Mouse (Mus musculus) common myeloid progenitor, adult 5-6 weeks (primary cell): ENCODE data around the gene Ptprt. TPM values are rescaled to one million over a fixed set of nuclear protein-coding genes. Genes with fewer than 3 reads are reported as not detected.

Source experiments
- ATAC-seq: replicated peaks from 2 replicates; pipeline ENCODE4 v1.8.0; 2016; ENCODE audit warnings: low read depth, mild to moderate bottlenecking, moderate TSS enrichment, inconsistent platforms; ENCODE audit not compliant: poor library complexity, severe bottlenecking
- total RNA-seq: library from RNA; stranded (forward); fragments of 200-1000, 187-1606 nt; gene quantifications from 2 replicates; pipeline ENCODE4 v1.2.3, GENCODE M21; 2017

Ptprt gene
- total RNA-seq, 1 experiment from 2014 or later: not detected

GRCm38 (mm10) chr2:162602721-162603120, 58.2 kb downstream of the Ptprt start:
- no peak for ATAC-seq

- no peak for ATAC-seq
These were observed 69.6 kb downstream of the Ptprt start for GRCm38 (mm10) chr2:162591388-162591787.

GRCm38 (mm10) chr2:162581651-162582050, 79.3 kb downstream of the Ptprt start:
- ATAC-seq: no peak

- no peak for ATAC-seq
These were observed 83.1 kb downstream of the Ptprt start for GRCm38 (mm10) chr2:162577819-162578218.

- ATAC-seq: no peak
These were observed 88.1 kb downstream of the Ptprt start for GRCm38 (mm10) chr2:162572851-162573250.

GRCm38 (mm10) chr2:162571037-162571436, 89.9 kb downstream of the Ptprt start:
- ATAC-seq: no peak

- ATAC-seq: no peak
These were observed 92.4 kb downstream of the Ptprt start for GRCm38 (mm10) chr2:162568308-162569100.

GRCm38 (mm10) chr2:162548312-162548711, 112.6 kb downstream of the Ptprt start:
- ATAC-seq: no peak

GRCm38 (mm10) chr2:162531638-162532037, 129.3 kb downstream of the Ptprt start:
- ATAC-seq: no peak

GRCm38 (mm10) chr2:162528911-162529310, 132.0 kb downstream of the Ptprt start:
- ATAC-seq: no peak

- ATAC-seq: no peak
These were observed 145.0 kb downstream of the Ptprt start for GRCm38 (mm10) chr2:162515993-162516392.

- ATAC-seq: no peak
These were observed 147.9 kb downstream of the Ptprt start for GRCm38 (mm10) chr2:162513072-162513471.

GRCm38 (mm10) chr2:162512094-162512493, 148.9 kb downstream of the Ptprt start:
- ATAC-seq: no peak

- no peak for ATAC-seq
These were observed 151.9 kb downstream of the Ptprt start for GRCm38 (mm10) chr2:162509016-162509415.

GRCm38 (mm10) chr2:162507664-162508063, 153.3 kb downstream of the Ptprt start:
- ATAC-seq: no peak

GRCm38 (mm10) chr2:162504850-162505249, 156.1 kb downstream of the Ptprt start:
- ATAC-seq: no peak

- no peak for ATAC-seq
These were observed 161.4 kb downstream of the Ptprt start for GRCm38 (mm10) chr2:162499501-162499915.

GRCm38 (mm10) chr2:162498191-162498590, 162.8 kb downstream of the Ptprt start:
- ATAC-seq: no peak

GRCm38 (mm10) chr2:162484036-162484435, 176.9 kb downstream of the Ptprt start:
- ATAC-seq: no peak

GRCm38 (mm10) chr2:162443106-162443505, 217.8 kb downstream of the Ptprt start:
- ATAC-seq: no peak

- ATAC-seq: no peak
These were observed 224.3 kb downstream of the Ptprt start for GRCm38 (mm10) chr2:162436646-162437045.

- no peak for ATAC-seq
These were observed 230.8 kb downstream of the Ptprt start for GRCm38 (mm10) chr2:162430171-162430570.
